Mouse (Mus musculus): Measurements from ENCODE around the gene Ddc. TPM values are rescaled to one million over a fixed set of nuclear protein-coding genes. Genes with fewer than 3 reads are reported as not detected.

The Ddc gene
- total and polyA plus RNA-seq, 3 experiments, result 0.07 to 0.08 TPM; not detected in 1

GRCm38 (mm10) chr11:11885921-11886320 is 12.0 kb downstream of the Ddc start:
- Histone ChIP-seq H3K4me1 (ENCODE audit: control insufficient read depth in 1 of 2, insufficient read depth in 2 of 2, low read length in 2 of 2) (peaks cover 6 to 21% of the 10 kb centered on the region in 2 experiments), H3K79me2 (ENCODE audit: control insufficient read depth, insufficient read depth, low read length, poor library complexity) (no peaks in the 10 kb centered on the region), H3K4me3 (ENCODE audit: control insufficient read depth in 1 of 2, insufficient read depth in 1 of 2, low read depth in 2 of 2, low read length in 2 of 2) (no peak overlapping the region), H3K27ac (ENCODE audit: control insufficient read depth, low read depth, low read length) (no peak overlapping the region), H3K9ac (ENCODE audit: control insufficient read depth, low read depth, low read length, poor library complexity, severe bottlenecking) (no peak overlapping the region), H3K27me3 (ENCODE audit: control insufficient read depth in 1 of 2, insufficient read depth in 2 of 2, low read length in 2 of 2) (peaks cover 0 to 6% of the 10 kb centered on the region in 2 experiments; a peak in 2 of 4 replicates), H3K9me3 (replicated peaks; ENCODE audit: insufficient read depth, low read length) (no peaks in the 10 kb centered on the region), H3K36me3 (ENCODE audit: control insufficient read depth in 1 of 2, insufficient read depth in 2 of 2, low read length in 2 of 2) (peaks cover 0 to 19% of the 10 kb centered on the region in 2 experiments; a peak in 2 of 4 replicates)
- no peak for DNase-seq (ENCODE audit: low read depth, low spot score)
- TF ChIP-seq ZKSCAN1 (IDR thresholded peaks at IDR 0.05; ENCODE audit: low read depth, low read length) (no peak), GABPA (IDR thresholded peaks at IDR 0.05; ENCODE audit: low read depth, low read length) (no peak), TBP (IDR thresholded peaks at IDR 0.05; ENCODE audit: low read depth, low read length) (no peak), NRF1 (IDR thresholded peaks at IDR 0.05; ENCODE audit: insufficient read depth, low read depth, low read length, poor library complexity, severe bottlenecking) (no peak), TAL1 (IDR thresholded peaks at IDR 0.05; ENCODE audit: low read length) (no peak), CTCF (IDR thresholded peaks at IDR 0.05 in 2 of 3, conservative IDR thresholded peaks at IDR 0.05 in 1 of 3; ENCODE audit: control insufficient read depth in 1 of 3, insufficient read depth in 1 of 3, low read depth in 2 of 3, low read length in 3 of 3, poor library complexity in 1 of 3, severe bottlenecking in 1 of 3) (no peak), POLR2AphosphoS5 (IDR thresholded peaks at IDR 0.05; ENCODE audit: borderline replicate concordance, low read depth, low read length) (no peak), MYC (IDR thresholded peaks at IDR 0.05; ENCODE audit: low read depth, low read length) (no peak), UBTF (IDR thresholded peaks at IDR 0.05; ENCODE audit: borderline replicate concordance, insufficient read depth, low read depth, low read length) (no peak), GATA1 (IDR thresholded peaks at IDR 0.05; ENCODE audit: low read depth, low read length) (no peak), MAZ (IDR thresholded peaks at IDR 0.05; ENCODE audit: low read depth, low read length) (no peak), SMC3 (IDR thresholded peaks at IDR 0.05; ENCODE audit: low read depth, low read length) (no peak), RCOR1 (IDR thresholded peaks at IDR 0.05; ENCODE audit: low read depth, low read length) (no peak), USF2 (IDR thresholded peaks at IDR 0.05; ENCODE audit: borderline replicate concordance in 1 of 2, insufficient read depth in 1 of 2, low read depth in 1 of 2, low read length in 2 of 2) (no peak), POLR2AphosphoS2 (IDR thresholded peaks at IDR 0.05; ENCODE audit: low read length) (no peak)

GRCm38 (mm10) chr11:11885246-11885643 is 12.7 kb downstream of the Ddc start:
- Histone ChIP-seq H3K9me3 (replicated peaks; ENCODE audit: insufficient read depth, low read length) (no peaks in the 10 kb centered on the region), H3K27me3 (ENCODE audit: control insufficient read depth in 1 of 2, insufficient read depth in 2 of 2, low read length in 2 of 2) (peaks cover 0 to 7% of the 10 kb centered on the region in 2 experiments; a peak in 2 of 4 replicates), H3K4me1 (ENCODE audit: control insufficient read depth in 1 of 2, insufficient read depth in 2 of 2, low read length in 2 of 2) (peaks cover 6 to 21% of the 10 kb centered on the region in 2 experiments), H3K36me3 (ENCODE audit: control insufficient read depth in 1 of 2, insufficient read depth in 2 of 2, low read length in 2 of 2) (peaks cover 0 to 19% of the 10 kb centered on the region in 2 experiments; a peak in 2 of 4 replicates), H3K4me3 (ENCODE audit: control insufficient read depth in 1 of 2, insufficient read depth in 1 of 2, low read depth in 2 of 2, low read length in 2 of 2) (peak overlapping the region in 1 of 2 experiments; percentile 21; a peak in 1 of 4 replicates), H3K27ac (ENCODE audit: control insufficient read depth, low read depth, low read length) (no peak overlapping the region), H3K79me2 (ENCODE audit: control insufficient read depth, insufficient read depth, low read length, poor library complexity) (no peaks in the 10 kb centered on the region), H3K9ac (ENCODE audit: control insufficient read depth, low read depth, low read length, poor library complexity, severe bottlenecking) (no peak overlapping the region)
- 0 out of 4 replicates have a peak, but pooled peaks of 1 of the 2 experiments have one; percentile 31 for TF ChIP-seq EP300 (IDR thresholded peaks at IDR 0.05; ENCODE audit: low read depth in 1 of 2, low read length in 2 of 2)
- no peak for TF ChIP-seq CHD2 (IDR thresholded peaks at IDR 0.05; ENCODE audit: low read length)
- no peak for TF ChIP-seq BHLHE40 (IDR thresholded peaks at IDR 0.05; ENCODE audit: borderline replicate concordance, low read depth, low read length)
- no peak for TF ChIP-seq USF1 (IDR thresholded peaks at IDR 0.05; ENCODE audit: low read depth, low read length)
- TF ChIP-seq MYB (IDR thresholded peaks at IDR 0.05; ENCODE audit: low read depth, low read length), result no peak
- no peak for TF ChIP-seq JUND (IDR thresholded peaks at IDR 0.05; ENCODE audit: low read depth, low read length)
- TF ChIP-seq RCOR1 (IDR thresholded peaks at IDR 0.05; ENCODE audit: low read depth, low read length), result no peak
- no peak for TF ChIP-seq MYC (IDR thresholded peaks at IDR 0.05; ENCODE audit: low read depth, low read length)
- TF ChIP-seq TAL1 (IDR thresholded peaks at IDR 0.05; ENCODE audit: low read length), result no peak
- no peak for TF ChIP-seq NELFE (IDR thresholded peaks at IDR 0.05; ENCODE audit: low read depth, low read length)
- TF ChIP-seq ETS1 (IDR thresholded peaks at IDR 0.05; ENCODE audit: low read depth, low read length), result 0 out of 2 replicates have a peak, but pooled peaks have one; percentile 15
- no peak for TF ChIP-seq USF2 (IDR thresholded peaks at IDR 0.05; ENCODE audit: borderline replicate concordance in 1 of 2, insufficient read depth in 1 of 2, low read depth in 1 of 2, low read length in 2 of 2)
- TF ChIP-seq ZNF384 (IDR thresholded peaks at IDR 0.05; ENCODE audit: low read depth, low read length), result peak; percentile 30; the same call in 1 of the 2 replicates
- peak; percentile 53 for DNase-seq (ENCODE audit: low read depth, low spot score)

All from MEL (cell line).